Mouse (Mus musculus) v-Abl transformed pro-B cells (cell line): Measurements from ENCODE around the gene Tceal6.
"Not testable (repeated sequence)": the region's sequence is repeated elsewhere in the genome, so short reads cannot be mapped to it uniquely, and the experiment has no call there.

ENCODE experiments used
- in situ Hi-C, 2 experiments: fragments of 400-800 bp; cut with MboI; formaldehyde crosslinking; loops; one replicate each; pipeline ENCODE4 v1.15.1; 2025; ENCODE audit not compliant: unreplicated experiment in 2 of 2

Tceal6 gene

GRCm38 (mm10) chrX:135210436-135211221 is at the start of gene Tceal6:
Tceal6 (minus strand) TSS chrX:135210687.
- in situ Hi-C loops, result no loop called here

- in situ Hi-C loops, result not testable (repeated sequence)
Observed at GRCm38 (mm10) chrX:135209773-135210435, 583 bp downstream of the Tceal6 start.

- in situ Hi-C loops, result not testable (repeated sequence)
Observed at GRCm38 (mm10) chrX:135189924-135190323, 20.6 kb downstream of the Tceal6 start.

GRCm38 (mm10) chrX:135188661-135189060 is 21.8 kb downstream of the Tceal6 start:
- in situ Hi-C loops, result not testable (repeated sequence)

GRCm38 (mm10) chrX:135177532-135177931 is 33.0 kb downstream of the Tceal6 start, which contains the start of gene Gm15023:
Gm15023 (minus strand) TSS chrX:135177632.
- in situ Hi-C loops, result not testable (repeated sequence)
